Mouse (Mus musculus): ENCODE measurements around the gene Agbl5.

- TF ChIP-seq CTCF (IDR thresholded peaks at IDR 0.05; ENCODE audit: control insufficient read depth, insufficient read depth, insufficient read length), result no peak
- no peak for TF ChIP-seq USF1 (IDR thresholded peaks at IDR 0.05; ENCODE audit: low read depth)
- no peak for TF ChIP-seq MYOD1 (IDR thresholded peaks at IDR 0.05; ENCODE audit: control insufficient read depth, insufficient read length, low read depth)
- TF ChIP-seq MAX (IDR thresholded peaks at IDR 0.05), result no peak
- TF ChIP-seq MYOG (IDR thresholded peaks at IDR 0.05; ENCODE audit: control insufficient read depth, extremely low read depth, insufficient read length), result no peak
- no peak for TF ChIP-seq CEBPB (IDR thresholded peaks at IDR 0.05; ENCODE audit: low read depth)
These were observed 23.7 kb downstream of the Agbl5 start for GRCm38 (mm10) chr5:30912156-30912555.
